16 mouse cellular contexts compared by ENCODE assay signal in genomic region chr11:84962536-84962935, GRCm38 (mm10). TPM values are rescaled to one million over a fixed set of nuclear protein-coding genes. Genes with fewer than 3 reads are reported as not detected.
"Had no signal": no experiment of that assay in that cellular context is flagged by ENCODE, and none has a peak within 500 bp of the region (broad histone marks: within the 10 kb centered on the region; RNA-seq: fewer than 3 reads in every experiment).

No protein-coding gene starts in this region.

- H3K4me3 ChIP-seq: lung, embryonic 15.5 days; megakaryocyte, embryonic 14.5 days; midbrain, embryonic 13.5 days; midbrain, embryonic 15.5 days; neural tube, embryonic 12.5 days; stomach, embryonic 15.5 days had no signal

- DNase-seq: lung, adult 2 months; lung, postnatal 14 days; lung, postnatal 36 days; right cerebral cortex, postnatal 14 days; spleen, adult 18-20 months; thymus, adult 2 months; thymus, postnatal 25 days; thymus, postnatal 4 days had no signal

- H3K36me3 ChIP-seq: lung, embryonic 15.5 days; midbrain, embryonic 13.5 days; midbrain, embryonic 15.5 days; neural tube, embryonic 12.5 days; stomach, embryonic 15.5 days had no signal

- H3K27ac ChIP-seq: lung, embryonic 15.5 days; macrophage; midbrain, embryonic 13.5 days; midbrain, embryonic 15.5 days; neural tube, embryonic 12.5 days; stomach, embryonic 15.5 days; stomach, postnatal 0 days had no signal

RNA-seq across cellular contexts. Expression of gene Car4, which starts 5.0 kb away (rescaled TPM):
- polyA plus RNA-seq: macrophage had no signal
